Mouse (Mus musculus): ENCODE measurements around the gene Syk.

- TF ChIP-seq EP300 (IDR thresholded peaks at IDR 0.05), result no peak
- TF ChIP-seq CTCF (IDR thresholded peaks at IDR 0.05), result no peak
Observed at GRCm38 (mm10) chr13:52598233-52598632, 15.3 kb downstream of the Syk start.
